Mouse (Mus musculus): ENCODE results near the gene Hoxb6. TPM values are rescaled to one million over a fixed set of nuclear protein-coding genes. Genes with fewer than 3 reads are reported as not detected.

Hoxb6 gene
- polyA plus RNA-seq, 1 experiment from 2014 or later = not detected

GRCm38 (mm10) chr11:96267021-96267920 is 25.0 kb upstream of the Hoxb6 start:
- H3K27me3 ChIP-seq (replicated peaks; ENCODE audit: control insufficient read depth, insufficient read depth, low read length) = peaks cover 96% of the 10 kb centered on the region
- WGBS = 11% methylated on average over 7 of the region's 7 CpGs
- H3K4me3 ChIP-seq (replicated peaks; ENCODE audit: low read length) = no peak overlapping the region

GRCm38 (mm10) chr11:96268031-96268745 is 24.1 kb upstream of the Hoxb6 start:
- Histone ChIP-seq H3K4me1 (replicated peaks; ENCODE audit: control insufficient read depth, insufficient read depth, low read length) (peaks cover 4% of the 10 kb centered on the region), H3K27me3 (replicated peaks; ENCODE audit: control insufficient read depth, insufficient read depth, low read length) (peaks cover 96% of the 10 kb centered on the region), H3K9me3 (ENCODE audit: control insufficient read depth, low read length) (no peaks in the 10 kb centered on the region), H3K4me2 (ENCODE audit: low read length) (no peak overlapping the region), H3K36me3 (ENCODE audit: control insufficient read depth, insufficient read depth) (no peaks in the 10 kb centered on the region), H3K27ac (ENCODE audit: low read length) (no peak overlapping the region), H3K9ac (replicated peaks; ENCODE audit: low read depth, low read length) (no peak overlapping the region), H3K4me3 (replicated peaks; ENCODE audit: low read length) (no peak overlapping the region)
- ATAC-seq = no peak
- WGBS = 0% methylated on average over 1 of the region's 1 CpGs

More at GRCm38 (mm10) chr11:96267021-96267920, 25.0 kb upstream of the Hoxb6 start:
- Histone ChIP-seq H3K36me3 (ENCODE audit: control insufficient read depth, insufficient read depth) (no peaks in the 10 kb centered on the region), H3K27ac (ENCODE audit: low read length) (no peak overlapping the region), H3K4me2 (ENCODE audit: low read length) (no peak overlapping the region), H3K4me1 (replicated peaks; ENCODE audit: control insufficient read depth, insufficient read depth, low read length) (peaks cover 1% of the 10 kb centered on the region), H3K9me3 (ENCODE audit: control insufficient read depth, low read length) (no peaks in the 10 kb centered on the region), H3K9ac (replicated peaks; ENCODE audit: low read depth, low read length) (no peak overlapping the region)
- ATAC-seq = no peak

- Histone ChIP-seq H3K36me3 (ENCODE audit: control insufficient read depth, insufficient read depth) (no peaks in the 10 kb centered on the region), H3K9me3 (ENCODE audit: control insufficient read depth, low read length) (no peaks in the 10 kb centered on the region), H3K27me3 (replicated peaks; ENCODE audit: control insufficient read depth, insufficient read depth, low read length) (peaks cover 96% of the 10 kb centered on the region), H3K4me3 (replicated peaks; ENCODE audit: low read length) (no peak overlapping the region), H3K4me2 (ENCODE audit: low read length) (no peak overlapping the region), H3K4me1 (replicated peaks; ENCODE audit: control insufficient read depth, insufficient read depth, low read length) (peaks cover 4% of the 10 kb centered on the region), H3K9ac (replicated peaks; ENCODE audit: low read depth, low read length) (no peak overlapping the region), H3K27ac (ENCODE audit: low read length) (no peak overlapping the region)
- ATAC-seq = no peak
- under 1% methylated on average over 19 of the region's 19 CpGs for WGBS
Measured at GRCm38 (mm10) chr11:96269869-96270268, 22.4 kb upstream of the Hoxb6 start.

DNA sequence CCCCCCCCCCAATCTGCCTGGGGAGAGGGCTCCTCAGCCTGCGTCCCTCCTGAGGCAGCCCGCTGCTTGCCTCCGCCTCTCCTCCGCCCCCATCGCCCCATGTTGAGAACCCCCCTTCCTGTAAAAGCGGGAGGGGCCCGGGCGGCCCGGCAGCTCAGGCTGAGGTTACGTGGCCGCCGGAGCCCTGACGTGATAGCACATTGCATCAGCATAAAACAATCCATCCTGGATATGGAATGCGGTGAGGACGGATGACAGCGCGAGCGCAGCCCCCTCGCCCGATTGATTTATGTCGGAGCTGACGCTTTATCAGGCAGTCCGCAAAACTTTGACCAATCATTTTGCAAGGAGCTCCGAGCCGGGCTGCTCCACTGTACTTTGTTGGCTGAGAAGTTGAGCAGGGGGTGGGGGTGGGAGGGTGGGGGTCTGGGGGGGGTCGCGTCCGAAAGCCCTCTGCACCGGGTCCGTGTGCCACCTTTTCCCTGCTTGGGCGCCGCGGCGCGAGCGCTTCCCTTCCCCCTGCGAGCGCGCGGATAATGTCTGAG is 21.2 kb upstream of the Hoxb6 start, which contains the start of gene Hoxb9:
Gene Hoxb9 (plus strand): TSS at position 462 of the 545 bp plus-strand sequence.
- H3K4me2 ChIP-seq (ENCODE audit: low read length) = no peak within 1 kb of the TSS
- no peaks in the 10 kb centered on the region for H3K36me3 ChIP-seq (ENCODE audit: control insufficient read depth, insufficient read depth)
- H3K4me3 ChIP-seq (replicated peaks; ENCODE audit: low read length) = 0 out of 2 replicates have a peak within 1 kb of the TSS, but pooled peaks have one; percentile 13
- H3K4me1 ChIP-seq (replicated peaks; ENCODE audit: control insufficient read depth, insufficient read depth, low read length) = peaks cover 4% of the 10 kb centered on the region
- peaks cover 96% of the 10 kb centered on the region for H3K27me3 ChIP-seq (replicated peaks; ENCODE audit: control insufficient read depth, insufficient read depth, low read length)
- under 1% methylated on average over 40 of the region's 40 CpGs for WGBS
- H3K9me3 ChIP-seq (ENCODE audit: control insufficient read depth, low read length) = no peaks in the 10 kb centered on the region
- no peak within 1 kb of the TSS for H3K27ac ChIP-seq (ENCODE audit: low read length)
- no peak for ATAC-seq
- H3K9ac ChIP-seq (replicated peaks; ENCODE audit: low read depth, low read length) = no peak within 1 kb of the TSS

DNA sequence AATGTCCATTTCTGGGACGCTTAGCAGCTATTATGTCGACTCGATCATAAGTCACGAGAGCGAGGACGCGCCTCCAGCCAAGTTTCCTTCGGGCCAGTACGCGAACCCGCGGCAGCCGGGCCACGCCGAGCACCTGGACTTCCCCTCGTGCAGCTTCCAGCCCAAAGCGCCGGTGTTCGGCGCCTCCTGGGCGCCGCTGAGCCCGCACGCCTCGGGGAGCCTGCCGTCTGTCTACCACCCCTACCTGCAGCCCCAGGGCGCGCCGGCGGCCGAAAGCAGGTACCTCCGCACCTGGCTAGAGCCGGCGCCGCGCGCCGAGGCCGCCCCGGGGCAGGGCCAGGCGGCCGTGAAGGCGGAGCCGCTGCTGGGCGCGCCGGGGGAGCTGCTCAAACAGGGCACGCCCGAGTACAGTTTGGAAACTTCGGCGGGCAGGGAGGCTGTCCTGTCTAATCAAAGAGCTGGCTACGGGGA is 20.7 kb upstream of the Hoxb6 start:
- Histone ChIP-seq H3K9ac (replicated peaks; ENCODE audit: low read depth, low read length) (no peak overlapping the region), H3K4me1 (replicated peaks; ENCODE audit: control insufficient read depth, insufficient read depth, low read length) (peaks cover 4% of the 10 kb centered on the region), H3K4me2 (ENCODE audit: low read length) (no peak overlapping the region), H3K27ac (ENCODE audit: low read length) (no peak overlapping the region), H3K4me3 (replicated peaks; ENCODE audit: low read length) (no peak overlapping the region), H3K9me3 (ENCODE audit: control insufficient read depth, low read length) (no peaks in the 10 kb centered on the region), H3K27me3 (replicated peaks; ENCODE audit: control insufficient read depth, insufficient read depth, low read length) (peaks cover 96% of the 10 kb centered on the region), H3K36me3 (ENCODE audit: control insufficient read depth, insufficient read depth) (no peaks in the 10 kb centered on the region)
- under 1% methylated on average over 52 of the region's 52 CpGs for WGBS
- ATAC-seq = no peak

- Histone ChIP-seq H3K4me3 (replicated peaks; ENCODE audit: low read length) (0 out of 2 replicates have a peak overlapping the region, but pooled peaks have one; percentile 13), H3K27me3 (replicated peaks; ENCODE audit: control insufficient read depth, insufficient read depth, low read length) (peaks cover 96% of the 10 kb centered on the region), H3K4me2 (ENCODE audit: low read length) (no peak overlapping the region), H3K9ac (replicated peaks; ENCODE audit: low read depth, low read length) (no peak overlapping the region), H3K27ac (ENCODE audit: low read length) (no peak overlapping the region), H3K36me3 (ENCODE audit: control insufficient read depth, insufficient read depth) (no peaks in the 10 kb centered on the region), H3K4me1 (replicated peaks; ENCODE audit: control insufficient read depth, insufficient read depth, low read length) (peaks cover 4% of the 10 kb centered on the region), H3K9me3 (ENCODE audit: control insufficient read depth, low read length) (no peaks in the 10 kb centered on the region)
- ATAC-seq = no peak
- WGBS = under 1% methylated on average over 49 of the region's 58 CpGs
Measured at GRCm38 (mm10) chr11:96272024-96272921, 20.0 kb upstream of the Hoxb6 start.

- WGBS = 2% methylated on average over 10 of the region's 10 CpGs
- H3K36me3 ChIP-seq (ENCODE audit: control insufficient read depth, insufficient read depth) = no peaks in the 10 kb centered on the region
- H3K9ac ChIP-seq (replicated peaks; ENCODE audit: low read depth, low read length) = no peak overlapping the region
- H3K27ac ChIP-seq (ENCODE audit: low read length) = no peak overlapping the region
- no peak overlapping the region for H3K4me2 ChIP-seq (ENCODE audit: low read length)
- ATAC-seq = no peak
- peaks cover 4% of the 10 kb centered on the region for H3K4me1 ChIP-seq (replicated peaks; ENCODE audit: control insufficient read depth, insufficient read depth, low read length)
- peaks cover 98% of the 10 kb centered on the region for H3K27me3 ChIP-seq (replicated peaks; ENCODE audit: control insufficient read depth, insufficient read depth, low read length)
- no peak overlapping the region for H3K4me3 ChIP-seq (replicated peaks; ENCODE audit: low read length)
- no peaks in the 10 kb centered on the region for H3K9me3 ChIP-seq (ENCODE audit: control insufficient read depth, low read length)
Measured at GRCm38 (mm10) chr11:96274428-96274827, 17.8 kb upstream of the Hoxb6 start.

DNA sequence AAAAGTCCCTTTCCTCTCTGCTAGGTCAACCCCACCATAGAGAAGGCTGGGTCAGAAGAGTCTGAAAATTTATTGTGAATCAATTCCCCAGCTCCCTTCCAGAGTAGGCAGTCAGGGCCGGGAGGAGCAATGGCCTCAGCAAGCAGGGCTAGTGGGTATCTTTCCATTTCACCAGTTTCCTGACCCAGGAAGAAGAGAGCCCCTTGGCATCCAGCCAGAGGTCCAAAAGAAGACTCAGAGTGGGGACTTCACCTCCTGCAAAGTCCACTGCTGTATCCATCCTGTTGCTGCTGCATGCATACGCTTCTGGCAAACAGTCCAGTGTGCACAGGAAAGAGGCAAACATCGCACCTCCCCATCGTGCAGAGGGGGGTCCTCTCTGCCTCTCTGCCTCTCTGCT is 16.4 kb upstream of the Hoxb6 start:
- no peak overlapping the region for H3K4me2 ChIP-seq (ENCODE audit: low read length)
- no peak overlapping the region for H3K9ac ChIP-seq (replicated peaks; ENCODE audit: low read depth, low read length)
- H3K27me3 ChIP-seq (replicated peaks; ENCODE audit: control insufficient read depth, insufficient read depth, low read length) = peaks cover 94% of the 10 kb centered on the region
- H3K4me1 ChIP-seq (replicated peaks; ENCODE audit: control insufficient read depth, insufficient read depth, low read length) = peaks cover 4% of the 10 kb centered on the region
- no peaks in the 10 kb centered on the region for H3K36me3 ChIP-seq (ENCODE audit: control insufficient read depth, insufficient read depth)
- H3K9me3 ChIP-seq (ENCODE audit: control insufficient read depth, low read length) = no peaks in the 10 kb centered on the region
- WGBS = 5% methylated on average over 4 of the region's 4 CpGs
- H3K27ac ChIP-seq (ENCODE audit: low read length) = no peak overlapping the region
- no peak for ATAC-seq
- H3K4me3 ChIP-seq (replicated peaks; ENCODE audit: low read length) = no peak overlapping the region
